Mouse (Mus musculus): Measurements from ENCODE around the gene Rtn4rl1.

Rtn4rl1 gene

DNA sequence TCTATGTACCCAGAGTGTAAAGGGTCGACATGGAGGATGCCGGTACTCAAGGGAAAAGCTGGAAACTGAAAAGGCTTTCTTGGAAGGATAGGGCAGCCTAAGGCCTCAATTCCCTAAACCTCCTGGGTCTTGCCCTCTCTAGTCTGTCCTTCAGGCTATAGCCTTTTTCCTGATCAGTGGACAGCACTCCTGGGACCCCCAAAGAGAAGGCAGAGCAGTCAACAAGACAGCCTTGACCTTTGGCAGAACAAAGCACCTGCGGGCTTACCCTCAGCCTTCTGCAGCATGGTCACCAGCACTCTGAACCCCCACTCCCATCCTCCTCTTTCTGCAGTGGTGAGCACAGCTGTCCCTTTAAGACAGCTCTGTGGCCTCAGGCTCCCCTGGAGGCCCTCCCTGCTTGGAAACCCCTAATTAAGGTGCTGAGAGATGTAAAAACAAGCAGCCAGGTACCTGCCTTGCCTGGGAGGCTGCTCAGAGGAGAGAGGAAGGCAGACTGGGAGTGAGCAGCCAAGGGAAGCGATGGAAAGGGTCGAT, 2.6 kb upstream of the Rtn4rl1 start, which contains the start of gene Dph1:
TSS of gene Dph1 (minus strand) at position 337 of the 537 bp plus-strand sequence.
- DNase-seq, result no peak

DNA sequence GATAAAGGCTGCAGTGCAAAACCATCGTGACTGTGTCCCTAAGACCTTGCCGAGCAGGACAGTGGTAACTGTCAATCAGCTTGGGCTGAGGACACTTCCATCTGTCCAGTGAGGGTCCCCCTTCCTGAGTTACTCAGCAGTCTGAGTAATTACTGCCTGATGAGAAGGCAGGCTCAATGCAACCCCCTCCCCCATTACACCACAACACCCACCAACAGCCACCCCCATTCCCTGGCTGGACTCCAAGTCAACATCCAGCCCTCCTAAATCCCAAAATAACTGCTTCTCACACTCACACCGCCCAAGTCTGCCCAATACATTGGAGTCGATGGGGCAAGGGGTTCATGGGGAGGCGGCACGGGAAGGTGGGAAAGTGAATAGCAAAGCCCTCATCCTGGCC, 1.7 kb upstream of the Rtn4rl1 start:
- DNase-seq, result peak; percentile 46

DNA sequence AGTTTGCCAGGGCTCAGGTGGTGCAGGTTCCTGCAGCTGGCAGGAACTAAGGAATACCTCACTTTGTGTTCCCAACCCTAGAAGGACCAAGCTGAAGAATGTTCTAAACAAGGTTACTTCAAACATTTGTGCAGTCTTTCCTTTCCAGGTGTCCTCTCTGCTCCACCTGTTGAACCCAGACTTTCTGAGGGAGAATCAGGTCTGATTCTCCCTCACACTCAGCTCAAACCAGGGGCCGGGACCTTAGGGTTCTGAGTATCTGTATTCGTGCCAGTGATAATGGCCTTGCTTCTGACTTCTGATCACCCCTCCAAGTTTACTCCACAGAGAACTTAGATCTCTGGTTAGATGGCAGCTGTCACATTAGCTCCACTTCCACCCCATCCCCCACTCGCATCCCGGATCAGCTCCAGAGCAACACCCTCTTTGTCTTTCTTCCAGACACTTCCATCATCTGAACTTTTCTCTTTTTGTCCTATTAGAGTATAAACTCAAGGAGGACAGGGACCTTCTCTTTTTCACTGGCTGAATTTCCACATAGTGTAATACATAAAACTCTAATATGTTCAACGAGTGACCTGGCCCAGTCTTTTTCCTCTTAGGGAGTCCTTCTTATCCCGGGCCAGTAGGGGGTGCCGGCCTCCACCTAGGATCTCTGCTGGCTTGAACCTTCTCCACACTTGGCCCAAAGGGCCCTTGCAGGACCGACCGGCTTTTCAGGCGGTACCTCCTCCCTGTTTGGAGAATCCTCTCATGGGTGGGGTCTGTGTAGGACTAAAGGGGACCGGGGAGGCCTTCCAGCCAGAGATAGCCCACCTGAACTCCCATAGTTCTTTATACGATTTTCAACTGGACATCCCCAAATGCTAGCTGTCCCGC, 1.0 kb upstream of the Rtn4rl1 start:
- peak; percentile 86 for DNase-seq

DNA sequence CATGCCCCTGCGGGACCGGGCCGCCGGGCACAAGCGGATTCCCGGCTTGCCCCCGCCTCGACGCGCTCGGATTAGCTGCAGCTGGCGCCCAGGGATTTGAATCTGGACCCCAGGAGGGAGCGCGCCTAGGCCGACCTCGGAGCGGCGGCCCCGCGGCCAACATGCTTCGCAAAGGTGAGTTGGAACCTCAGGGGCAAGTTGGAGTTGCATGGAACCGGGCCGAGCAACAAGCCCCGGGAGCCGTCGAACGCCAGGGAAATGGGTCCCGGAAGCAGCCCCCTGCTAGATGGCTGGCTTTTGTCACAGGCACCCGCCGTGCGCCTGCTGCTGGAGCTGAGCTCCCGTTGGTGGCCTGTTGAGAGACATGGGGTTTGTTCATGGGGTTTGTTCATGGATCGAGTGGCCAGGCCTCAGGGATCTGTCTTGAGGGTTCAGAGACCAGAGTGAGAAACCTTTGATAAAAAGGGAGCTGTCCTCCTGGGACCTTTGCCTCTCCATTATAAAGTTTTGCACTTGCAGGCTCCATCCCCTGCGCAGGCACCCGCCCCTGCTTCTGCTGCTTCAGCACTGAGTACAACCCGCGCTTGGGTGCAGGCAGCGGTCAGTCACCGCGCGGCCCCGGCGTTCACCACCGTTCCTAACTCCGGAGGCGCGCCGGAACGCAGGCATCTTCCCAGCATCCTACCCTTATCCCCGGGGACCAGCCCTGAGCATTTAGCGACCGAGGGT, 702 bp downstream of the Rtn4rl1 start:
- no peak for DNase-seq

DNA sequence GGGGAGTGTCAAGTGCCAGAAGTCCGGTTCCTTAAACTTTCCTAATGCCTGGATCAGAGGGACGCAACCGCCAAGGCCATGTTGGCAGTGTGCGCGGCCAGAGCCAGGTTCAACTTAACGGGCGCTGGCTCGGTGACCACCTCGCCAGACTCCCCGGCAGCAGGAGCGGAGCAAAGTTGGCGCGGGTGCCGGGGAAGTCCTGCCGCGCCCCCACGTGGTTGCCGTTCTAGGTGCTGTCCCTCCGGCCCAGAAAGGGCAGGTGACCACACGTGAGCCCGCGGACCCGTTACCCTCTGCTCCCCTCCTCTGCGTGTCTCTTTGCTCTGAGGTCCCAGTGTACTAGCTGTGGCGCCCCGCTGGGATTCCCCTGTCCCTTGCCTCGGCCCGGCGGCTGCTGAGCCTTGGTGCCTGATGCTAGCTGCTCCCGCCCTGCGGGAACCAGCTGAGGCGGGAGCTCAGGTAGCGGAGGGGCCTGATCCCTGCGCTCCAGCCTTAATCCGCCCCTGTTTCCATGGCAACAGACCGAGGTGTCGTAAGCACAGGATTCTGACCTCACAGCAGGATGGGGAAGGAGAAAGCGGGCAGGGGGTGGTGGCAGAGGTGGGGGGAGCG, 1.4 kb downstream of the Rtn4rl1 start:
- peak; percentile 75 for DNase-seq

DNA sequence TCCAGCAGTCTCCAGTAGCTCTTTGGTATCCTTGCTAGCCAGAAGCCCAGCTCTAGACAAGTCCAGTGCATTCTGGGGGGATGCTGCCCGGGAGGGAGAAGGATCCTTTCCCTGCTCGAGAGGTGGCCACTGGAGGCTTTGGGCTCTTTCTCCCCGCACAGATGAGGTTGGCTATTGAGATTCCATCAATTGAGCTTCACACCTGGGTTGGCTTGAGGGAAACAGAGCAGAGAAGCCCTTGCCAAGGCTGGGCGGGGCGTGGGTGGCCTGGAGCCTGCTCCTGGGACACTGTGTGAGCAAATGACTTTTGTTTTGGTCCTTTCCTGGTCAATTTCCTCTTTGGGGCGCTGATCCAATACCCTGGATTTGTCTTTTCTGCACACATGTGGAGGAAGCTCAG, 2.5 kb downstream of the Rtn4rl1 start:
- no peak for DNase-seq

DNA sequence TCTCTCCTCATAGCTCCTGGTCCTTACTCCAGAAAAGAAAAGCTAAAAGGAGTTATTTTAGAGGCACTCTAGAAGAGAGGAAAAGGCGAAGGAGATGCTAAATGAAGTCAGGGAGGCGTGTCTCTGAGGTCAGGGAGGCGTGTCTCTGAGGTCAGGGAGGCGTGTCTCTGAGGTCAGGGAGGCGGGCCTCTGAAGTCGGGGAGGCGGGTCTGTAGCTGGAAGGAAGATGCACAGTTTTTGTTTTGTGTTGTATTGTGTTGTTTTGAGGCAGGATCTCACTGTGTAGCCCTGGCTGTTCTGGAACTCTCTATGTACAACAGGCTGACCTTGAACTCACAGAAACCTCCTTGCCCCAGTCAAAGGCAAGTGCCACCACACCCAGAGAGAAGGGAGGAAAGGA, 4.4 kb downstream of the Rtn4rl1 start:
- DNase-seq, result no peak

DNA sequence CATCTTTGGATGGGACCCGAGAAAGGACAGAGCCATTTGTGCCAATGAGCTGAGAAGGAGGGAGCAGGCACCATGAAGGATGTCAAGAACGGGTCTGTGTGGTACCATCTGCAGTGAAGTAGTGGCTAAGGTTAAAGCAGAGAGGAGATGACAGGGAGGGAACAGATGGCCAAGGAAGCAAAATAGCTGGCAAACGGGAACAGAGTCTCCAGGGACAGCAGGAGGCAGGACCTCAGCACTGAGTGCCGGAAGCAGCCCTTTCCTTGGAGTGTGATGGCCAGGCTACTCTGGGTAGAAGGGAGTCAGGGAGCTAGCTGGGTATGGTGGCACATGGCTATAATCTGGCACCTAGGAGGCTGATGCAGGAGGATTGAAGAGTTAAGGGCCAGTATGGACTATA, 5.2 kb downstream of the Rtn4rl1 start:
- DNase-seq, result peak; percentile 65

DNA sequence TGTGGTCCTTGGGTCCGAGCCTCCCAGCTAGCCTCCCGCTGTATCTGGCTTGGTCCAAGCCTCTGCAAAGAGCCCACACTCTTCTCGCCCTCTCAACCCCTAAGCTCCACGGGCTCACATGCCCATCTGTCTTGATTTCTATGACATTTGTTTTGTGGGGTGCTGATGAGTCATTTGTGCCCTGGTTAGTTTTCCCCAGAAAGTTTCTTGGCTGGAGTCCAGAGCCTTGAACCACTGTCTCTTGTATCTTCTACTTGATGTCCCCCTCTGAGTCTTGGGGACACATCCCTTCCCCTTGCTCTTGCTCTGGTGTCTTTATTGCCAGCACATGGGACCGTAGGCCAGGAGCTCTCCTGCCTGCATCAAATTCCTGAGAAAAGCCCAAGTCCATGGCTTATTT, 6.4 kb downstream of the Rtn4rl1 start:
- no peak for DNase-seq

DNA sequence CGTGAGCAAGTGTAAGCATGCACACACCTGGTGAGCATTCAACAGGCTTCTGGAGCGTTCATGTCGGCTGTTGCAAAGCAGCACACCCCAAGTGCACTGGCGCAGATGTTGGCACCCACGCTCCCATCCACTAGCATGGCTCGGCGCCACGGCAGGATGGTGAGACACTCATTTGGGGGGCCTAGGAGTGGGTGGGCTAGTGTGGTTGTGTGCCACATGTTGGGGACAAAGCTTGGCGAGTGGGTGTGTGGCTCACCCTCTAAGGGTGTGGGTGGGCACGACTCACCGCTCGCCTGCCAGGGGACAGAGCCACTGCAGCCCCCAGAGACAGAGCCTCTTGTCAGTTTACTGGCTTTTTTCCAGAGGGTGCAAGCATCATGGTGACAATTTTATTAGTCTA, 7.4 kb downstream of the Rtn4rl1 start:
- DNase-seq, result no peak

DNA sequence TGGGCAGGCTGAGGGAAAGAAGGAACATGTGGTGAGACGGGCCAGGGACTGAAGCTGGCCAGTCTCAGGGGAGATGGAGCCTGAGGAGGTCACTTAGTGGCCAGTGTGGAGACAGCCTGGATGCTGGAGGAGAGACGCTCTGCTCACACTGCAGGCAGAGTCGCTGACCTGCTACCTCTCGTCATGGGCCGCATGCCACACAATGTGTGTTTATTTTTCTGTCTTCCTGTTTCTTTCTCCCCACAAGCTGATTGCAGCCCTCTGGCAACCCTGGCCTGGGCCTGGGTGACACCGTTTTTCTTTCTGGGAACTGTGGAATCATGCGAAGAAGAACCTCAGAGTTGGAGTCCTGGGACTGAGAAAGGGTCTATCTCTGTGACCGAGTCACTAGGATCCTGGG, 8.1 kb downstream of the Rtn4rl1 start:
- no peak for DNase-seq

DNA sequence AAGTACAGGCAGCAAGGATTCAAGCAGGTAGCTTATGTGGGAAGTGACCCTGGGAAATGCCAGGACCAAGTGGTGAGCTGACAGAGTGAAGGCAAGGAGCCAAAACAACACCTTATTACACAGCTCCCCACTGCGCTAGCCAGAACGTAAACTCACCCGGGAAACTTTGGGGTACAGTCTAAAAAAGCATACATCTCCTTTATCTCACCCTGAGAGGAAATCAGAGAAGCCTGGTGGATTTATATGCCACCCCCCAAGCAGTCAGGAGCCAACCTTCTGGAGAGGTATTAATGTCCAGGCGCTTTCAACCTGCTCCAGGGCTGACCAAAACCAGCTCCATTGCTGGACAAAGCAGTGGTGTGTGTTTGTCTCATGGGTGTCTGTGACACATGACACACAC, 10.3 kb downstream of the Rtn4rl1 start:
- no peak for DNase-seq

DNA sequence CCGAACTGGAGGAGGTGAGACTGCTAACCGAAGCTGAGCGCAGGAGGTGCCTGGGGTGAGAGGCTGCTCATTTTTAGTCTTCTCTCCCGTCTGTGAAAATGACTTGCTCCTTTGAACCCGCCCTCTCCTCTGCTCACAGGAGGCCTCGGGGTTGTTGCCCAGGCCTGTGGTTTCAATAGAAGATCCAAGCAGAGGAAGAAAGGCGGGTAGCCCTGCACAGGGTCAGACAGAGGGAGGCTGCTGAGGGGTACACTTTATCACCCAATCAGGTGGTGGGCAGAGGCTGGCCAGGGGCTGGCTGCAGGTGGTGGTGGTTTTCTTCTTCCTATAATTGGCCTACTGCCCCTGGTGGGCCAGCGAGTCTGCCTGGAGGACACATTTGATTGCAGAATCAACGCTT, 10.9 kb downstream of the Rtn4rl1 start:
- no peak for DNase-seq

DNA sequence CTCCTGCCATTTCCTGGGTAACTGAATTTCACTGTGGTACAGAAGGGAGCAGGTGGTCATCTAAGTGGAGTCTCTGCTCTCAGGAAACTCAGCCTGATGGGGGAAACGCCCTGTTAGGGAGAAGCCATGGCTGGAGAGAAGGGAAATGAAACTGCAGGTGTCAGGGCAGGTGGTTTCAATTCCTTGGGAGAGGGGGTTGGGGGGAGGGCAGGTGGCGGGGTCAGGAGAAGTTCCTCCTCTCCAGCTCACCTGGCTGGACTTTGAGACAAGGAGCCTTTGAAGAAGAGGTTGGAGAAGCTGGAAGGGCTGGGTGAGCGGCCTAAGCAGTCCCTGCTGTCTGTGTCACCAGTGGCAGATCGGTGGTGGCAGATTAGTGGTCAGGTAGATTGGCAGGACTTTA, 12.8 kb downstream of the Rtn4rl1 start:
- DNase-seq, result no peak

DNA sequence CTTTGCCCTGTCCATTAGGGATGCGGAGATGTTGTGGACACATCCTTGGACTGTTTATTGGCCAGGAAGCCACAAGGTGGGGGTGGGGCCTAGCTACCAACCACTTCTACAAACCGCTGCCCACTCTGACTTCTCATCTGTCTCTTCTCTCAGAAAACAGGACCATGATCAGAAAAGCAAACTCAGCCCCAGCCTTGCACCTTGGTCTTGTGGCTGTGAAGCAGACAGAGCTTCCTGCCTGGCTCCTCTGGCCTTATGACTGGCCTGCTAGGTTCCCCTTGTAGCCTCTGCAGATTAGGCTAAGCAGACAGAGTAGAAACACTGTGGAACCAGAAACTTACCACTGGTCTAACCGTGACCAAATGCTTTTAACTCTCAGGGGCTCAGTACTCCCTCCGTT, 15.8 kb downstream of the Rtn4rl1 start:
- DNase-seq, result no peak

DNA sequence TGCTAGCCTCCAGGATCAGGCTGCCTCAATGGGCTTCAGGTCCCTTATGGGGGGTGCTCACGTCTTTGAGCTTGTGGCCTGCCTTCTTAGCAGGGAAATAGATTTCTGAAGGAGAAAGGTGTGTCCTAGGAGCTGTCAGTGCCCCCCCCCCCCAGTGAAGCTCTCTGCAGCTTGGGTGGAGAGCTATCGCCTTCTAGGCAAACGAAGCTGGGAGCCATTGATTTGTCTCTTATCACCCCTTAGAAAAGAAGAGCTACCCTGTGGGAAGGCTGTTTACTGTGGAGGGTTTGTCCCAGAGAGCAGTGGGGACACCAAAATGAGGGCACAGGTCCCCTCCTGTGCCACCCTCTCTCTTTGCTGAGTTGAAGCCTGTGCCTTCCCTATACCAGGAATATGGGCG, 16.5 kb downstream of the Rtn4rl1 start:
- DNase-seq, result no peak

DNA sequence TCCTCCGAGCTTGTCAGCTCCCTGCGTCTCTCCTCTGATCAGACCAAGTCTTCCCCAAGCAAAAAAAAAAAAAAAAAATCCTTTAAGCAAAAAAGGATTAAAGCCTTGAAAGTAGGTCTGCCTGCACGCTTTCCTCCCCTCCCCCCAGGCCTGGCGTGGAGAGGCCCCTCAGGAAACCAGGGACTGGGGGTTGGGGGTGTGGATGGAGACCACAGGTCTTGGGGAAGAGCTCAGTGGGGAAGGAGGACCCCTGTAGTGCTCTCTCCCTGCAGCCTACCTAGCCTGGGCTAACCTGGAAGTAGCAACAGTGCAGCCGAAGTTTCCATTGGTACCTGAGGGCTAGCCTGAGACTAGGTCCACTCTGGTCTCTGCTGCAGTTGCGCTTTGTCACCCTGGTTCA, 17.2 kb downstream of the Rtn4rl1 start:
- DNase-seq, result peak; percentile 24

DNA sequence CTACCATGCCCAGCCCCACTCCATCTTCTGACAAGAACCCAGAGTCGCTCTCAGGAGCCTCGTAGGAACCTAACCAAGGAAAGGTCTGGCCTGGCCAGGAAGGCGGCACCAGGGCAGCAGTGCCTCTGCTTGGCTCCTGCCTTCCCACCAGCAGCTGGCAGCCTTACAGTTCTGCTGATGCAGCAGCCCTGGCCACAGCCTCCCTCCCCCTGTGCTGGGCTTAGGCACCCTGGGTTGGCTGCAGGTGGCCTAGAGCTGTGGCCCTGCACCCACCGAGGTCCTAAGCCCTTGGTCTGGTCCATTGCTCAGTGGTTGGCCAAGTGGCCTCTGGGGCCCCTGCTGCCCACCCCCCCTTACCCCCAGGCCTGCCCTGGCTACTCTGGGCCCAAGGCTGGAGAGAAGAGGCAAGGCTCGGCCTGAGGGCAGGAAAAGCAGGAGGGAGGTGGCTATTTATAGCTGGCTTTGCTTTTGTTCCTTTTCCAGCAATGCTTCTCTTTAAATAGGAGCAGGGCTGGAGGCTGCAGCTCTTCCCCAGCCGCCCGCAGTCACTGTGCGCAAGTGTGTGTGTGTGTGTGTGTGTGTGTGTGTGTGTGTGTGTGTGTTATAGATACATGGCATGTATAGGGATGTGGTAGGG, 18.6 kb downstream of the Rtn4rl1 start:
- peak; percentile 54 for DNase-seq

DNA sequence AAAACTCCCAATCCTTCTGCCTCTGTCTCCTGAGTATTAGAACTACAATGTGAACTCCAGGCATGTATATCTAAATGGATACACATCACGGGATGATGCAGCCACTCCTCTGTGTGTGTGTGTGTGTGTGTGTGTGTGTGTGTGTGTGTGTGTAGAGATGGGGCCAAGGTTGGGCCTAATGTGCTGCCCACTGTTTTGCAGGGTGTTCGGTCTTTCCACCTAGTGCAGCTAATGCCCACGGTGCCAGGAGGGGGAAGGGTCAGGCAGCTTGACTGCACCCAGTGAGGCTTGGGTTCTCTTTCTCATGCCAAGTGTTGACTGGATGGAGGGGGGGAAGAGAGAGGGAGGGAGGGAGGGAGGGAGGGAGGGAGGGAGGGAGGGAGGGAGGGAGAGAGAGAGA, 19.3 kb downstream of the Rtn4rl1 start:
- DNase-seq, result peak; percentile 33

DNA sequence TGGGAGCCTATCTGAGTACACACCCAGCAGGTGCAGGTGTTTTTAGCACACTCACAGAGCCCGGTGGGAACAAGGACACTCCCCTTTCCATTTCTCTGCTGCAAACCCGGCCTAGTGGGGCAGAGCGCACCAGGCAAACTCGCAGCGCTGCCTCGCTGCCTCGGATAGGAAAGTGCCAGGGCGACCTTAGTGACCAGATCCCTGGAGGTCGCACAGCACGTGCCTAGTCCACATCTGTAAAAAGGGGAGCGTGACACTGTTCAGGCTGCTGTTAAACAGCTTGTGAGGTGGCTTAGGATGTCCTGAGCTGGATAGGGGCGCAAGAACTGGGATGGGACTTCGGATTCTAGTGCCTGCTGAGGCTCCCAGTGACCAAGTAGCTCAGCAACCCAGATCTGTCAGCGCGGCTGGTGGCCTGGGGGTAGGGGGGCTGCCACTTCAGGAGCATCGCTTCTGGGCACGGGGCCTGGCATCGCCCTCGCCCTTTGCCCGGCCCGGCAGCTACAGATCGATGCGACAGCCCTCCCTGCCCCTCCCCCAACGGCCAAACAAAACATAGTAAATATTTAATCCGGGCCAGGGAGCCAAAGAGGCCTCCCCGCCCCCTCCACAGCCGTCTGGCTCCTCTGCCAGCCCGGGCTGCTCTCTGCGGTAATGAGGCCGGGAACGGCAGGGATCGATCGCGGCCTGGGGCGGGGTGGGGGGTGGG, 19.9 kb downstream of the Rtn4rl1 start:
- DNase-seq, result peak; percentile 68

DNA sequence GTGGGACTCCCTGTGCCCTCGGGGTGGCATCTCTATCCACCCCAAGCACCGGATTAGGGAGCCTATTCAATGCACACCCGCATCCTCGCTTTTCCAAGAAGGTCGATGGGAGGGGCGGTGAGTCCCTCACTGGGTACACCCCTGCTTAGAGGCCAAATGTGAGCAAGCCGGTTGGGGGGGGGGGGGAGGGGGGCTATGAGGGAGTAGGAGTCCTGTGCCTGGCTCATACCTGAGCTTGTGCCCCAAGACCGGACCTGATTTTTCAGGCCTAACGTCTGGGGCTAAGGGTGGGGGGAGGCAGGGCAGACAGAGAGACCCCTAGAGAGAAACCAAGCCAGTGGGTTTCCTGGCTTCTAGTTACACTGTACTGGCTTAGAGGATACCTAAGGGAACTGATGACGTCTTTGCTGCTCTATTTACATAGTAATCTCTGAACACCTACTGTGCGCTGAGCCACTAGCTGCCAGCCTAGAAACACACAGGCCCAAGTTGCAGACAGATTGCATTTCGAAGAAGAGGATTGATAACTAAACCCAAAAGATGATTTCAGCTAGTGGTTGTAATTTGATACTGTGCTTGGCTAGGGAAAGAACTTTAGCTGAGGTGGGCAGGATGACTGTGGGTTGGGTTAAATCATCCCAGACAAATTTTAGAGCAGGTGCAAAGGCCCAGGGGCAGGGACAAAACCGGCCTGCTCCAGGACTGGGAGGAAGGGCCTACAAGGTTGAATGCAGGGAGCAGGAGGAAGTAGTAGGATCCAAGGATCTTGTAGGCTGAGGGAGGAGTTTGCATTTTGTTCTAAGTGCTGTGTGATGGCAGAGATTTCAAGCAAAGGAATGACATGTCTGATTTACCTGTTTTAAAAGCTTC, 20.7 kb downstream of the Rtn4rl1 start:
- no peak for DNase-seq
